Mouse (Mus musculus): ENCODE measurements around the gene Setdb2. TPM values are rescaled to one million over a fixed set of nuclear protein-coding genes. Genes with fewer than 3 reads are reported as not detected.

Gene Setdb2
- polyA plus RNA-seq, 1 experiment from 2014 or later: 8.3 TPM

Other genes with a start within 250 kb of the Setdb2 start
- gene Rcbtb1, start 239.7 kb downstream of the Setdb2 start, polyA plus RNA-seq (2015; fragmentation: Nextera tagmentation; extraction: Ambion mirVana): 64.4 and 65.6 TPM in 2 replicates
- gene Gm6904, start 180.7 kb downstream of the Setdb2 start, polyA plus RNA-seq (2015; fragmentation: Nextera tagmentation; extraction: Ambion mirVana): not detected in 2 replicates
- not detected in 2 replicates for gene Phf11a, start 143.4 kb downstream of the Setdb2 start, polyA plus RNA-seq (2015; fragmentation: Nextera tagmentation; extraction: Ambion mirVana)
- gene Phf11b, start 99.5 kb downstream of the Setdb2 start, polyA plus RNA-seq (2015; fragmentation: Nextera tagmentation; extraction: Ambion mirVana): 0.17 and 0.21 TPM in 2 replicates
- gene Phf11d, start 75.4 kb downstream of the Setdb2 start, polyA plus RNA-seq (2015; fragmentation: Nextera tagmentation; extraction: Ambion mirVana): 0.35 and 0.39 TPM in 2 replicates
- gene Phf11c, start 45.5 kb downstream of the Setdb2 start, polyA plus RNA-seq (2015; fragmentation: Nextera tagmentation; extraction: Ambion mirVana): 0.31 and 0.54 TPM in 2 replicates
- 27.8 and 32.4 TPM in 2 replicates for gene Cab39l, start 88 bp upstream of the Setdb2 start, polyA plus RNA-seq (2015; fragmentation: Nextera tagmentation; extraction: Ambion mirVana)
- 36.3 and 37.8 TPM in 2 replicates for gene Cdadc1, start 157.1 kb upstream of the Setdb2 start, polyA plus RNA-seq (2015; fragmentation: Nextera tagmentation; extraction: Ambion mirVana)
- gene Shisa2, start 184.4 kb upstream of the Setdb2 start, polyA plus RNA-seq (2015; fragmentation: Nextera tagmentation; extraction: Ambion mirVana): 4.0 and 4.3 TPM in 2 replicates

All from hindbrain, embryonic 13.5 days (tissue).